Mouse (Mus musculus) embryonic facial prominence, embryonic 15.5 days (tissue): Measurements from ENCODE around the gene Zfp27. TPM values are rescaled to one million over a fixed set of nuclear protein-coding genes. Genes with fewer than 3 reads are reported as not detected.

ENCODE experiments used
- microRNA-seq: library from miRNA; unstranded; fragments of <30 nt; microRNA quantifications from one replicate; pipeline ENCODE4, GENCODE M21; 2016; ENCODE audit warnings: borderline number of aligned reads
- polyA plus RNA-seq: library from polyadenylated mRNA; unstranded; fragments of >200 nt; fragmentation: Nextera tagmentation; extraction: Ambion mirVana; gene quantifications from 2 replicates; pipeline ENCODE4 v1.2.1, GENCODE M21; 2015

The Zfp27 gene
- polyA plus RNA-seq, 1 experiment from 2014 or later: 11.9 TPM

Small RNAs within 50 kb of the gene (microRNA-seq; reads per million reads assigned to microRNA genes)
- gene Mir7668: not detected

Other genes with a start within 250 kb of the Zfp27 start
- gene Catsperg2, start 179.5 kb downstream of the Zfp27 start, polyA plus RNA-seq: not detected in 2 replicates
- gene Zfp84, start 138.0 kb downstream of the Zfp27 start, polyA plus RNA-seq: 13.1 and 14.7 TPM in 2 replicates
- 8.9 and 10.5 TPM in 2 replicates for gene Zfp30, start 122.6 kb downstream of the Zfp27 start, polyA plus RNA-seq
- gene Zfp790, start 90.5 kb downstream of the Zfp27 start, polyA plus RNA-seq: 14.1 and 14.6 TPM in 2 replicates
- 4.8 and 5.6 TPM in 2 replicates for gene Zfp940, start 52.9 kb downstream of the Zfp27 start, polyA plus RNA-seq
- gene Zfp420, start 46.6 kb downstream of the Zfp27 start, polyA plus RNA-seq: 6.4 and 6.5 TPM in 2 replicates
- 5.0 and 5.3 TPM in 2 replicates for gene Zfp383, start 1.7 kb upstream of the Zfp27 start, polyA plus RNA-seq
- gene Zfp74, start 47.5 kb upstream of the Zfp27 start, polyA plus RNA-seq: 9.1 and 11.4 TPM in 2 replicates
- gene Zfp568, start 77.4 kb upstream of the Zfp27 start, polyA plus RNA-seq: 18.4 and 22.6 TPM in 2 replicates
- 5.3 and 6.7 TPM in 2 replicates for gene Zfp14, start 144.8 kb upstream of the Zfp27 start, polyA plus RNA-seq
- gene Zfp82, start 166.3 kb upstream of the Zfp27 start, polyA plus RNA-seq: 7.9 and 8.3 TPM in 2 replicates
- 0.73 and 1.9 TPM in 2 replicates for gene Gm26920, start 183.8 kb upstream of the Zfp27 start, polyA plus RNA-seq
- 9.4 and 10.6 TPM in 2 replicates for gene Zfp566, start 184.0 kb upstream of the Zfp27 start, polyA plus RNA-seq
- 120 and 122 TPM in 2 replicates for gene Zfp260, start 188.2 kb upstream of the Zfp27 start, polyA plus RNA-seq
- gene Zfp382, start 215.4 kb upstream of the Zfp27 start, polyA plus RNA-seq: 14.6 and 15.4 TPM in 2 replicates